Mouse (Mus musculus) liver, embryonic 11.5 days (tissue): ENCODE measurements around the gene Vmn1r219. TPM values are rescaled to one million over a fixed set of nuclear protein-coding genes. Genes with fewer than 3 reads are reported as not detected.
"Not testable (repeated sequence)": the region's sequence is repeated elsewhere in the genome, so short reads cannot be mapped to it uniquely, and the experiment has no call there.

Experiments used
- ATAC-seq: fragments of 200-750 bp; cut with Nextera tagmentation; replicated peaks from 2 replicates; pipeline ENCODE4 v1.8.0; 2017; ENCODE audit warnings: moderate number of reproducible peaks, mild to moderate bottlenecking, moderate TSS enrichment, moderate library complexity; ENCODE audit not compliant: low FRiP score
- DNase-seq: peaks from one replicate; pipeline ENCODE4 v3.0.0-alpha.2; 2017; ENCODE audit warnings: low spot score
- H3K27ac ChIP-seq: fragments of 300-500 bp; sonication (generic); 2 replicates; pipeline ENCODE4 v1.5.1; 2014; ENCODE audit warnings: mild to moderate bottlenecking, low read depth, low read length, control low read depth
- H3K27me3 ChIP-seq: fragments of 300-500 bp; sonication (generic); replicated peaks from 2 replicates; pipeline ENCODE4 v1.6.1; 2014; ENCODE audit warnings: low read length, mixed read lengths; ENCODE audit not compliant: control insufficient read depth, insufficient read depth
- H3K36me3 ChIP-seq: fragments of 300-500 bp; sonication (generic); 2 replicates; pipeline ENCODE4 v1.6.1; 2014; ENCODE audit warnings: mild to moderate bottlenecking, low read length, moderate library complexity, mixed read lengths; ENCODE audit not compliant: control insufficient read depth, insufficient read depth
- H3K4me1 ChIP-seq: fragments of 300-500 bp; sonication (generic); replicated peaks from 2 replicates; pipeline ENCODE4 v1.6.1; 2014; ENCODE audit warnings: low read length, mixed read lengths; ENCODE audit not compliant: control insufficient read depth, insufficient read depth
- H3K4me2 ChIP-seq: fragments of 300-500 bp; sonication (generic); 2 replicates; pipeline ENCODE4 v1.6.1; 2014; ENCODE audit warnings: mild to moderate bottlenecking, control low read depth, moderate library complexity
- H3K4me3 ChIP-seq: fragments of 300-500 bp; sonication (generic); 2 replicates; pipeline ENCODE4 v1.5.1; 2014; ENCODE audit warnings: low read depth, low read length, control low read depth
- H3K9ac ChIP-seq: fragments of 300-500 bp; sonication (generic); 2 replicates; pipeline ENCODE4 v1.6.1; 2014; ENCODE audit warnings: low read depth, low read length, control low read depth
- H3K9me3 ChIP-seq: fragments of 300-500 bp; sonication (generic); 2 replicates; pipeline ENCODE4 v1.6.1; 2016; ENCODE audit warnings: low read length, inconsistent platforms, mixed read lengths; ENCODE audit not compliant: control insufficient read depth
- WGBS: fragments of 180-500 bp; shearing (Covaris S2); extraction: QIAGEN DNeasy Blood & Tissue Kit; methylation state at CpG from one replicate; pipeline ENCODE4 v1.1.7; 2014; 5-methylcytosine and 5-hydroxymethylcytosine counted together
- polyA plus RNA-seq: library from polyadenylated mRNA; unstranded; fragments of >200 nt; fragmentation: Nextera tagmentation; extraction: Ambion mirVana; gene quantifications from 2 replicates; pipeline ENCODE4 v1.2.1, GENCODE M21; 2014

Gene Vmn1r219
- not detected in 2 replicates for polyA plus RNA-seq

- Histone ChIP-seq H3K4me1 (no peaks in the 10 kb centered on the region), H3K27me3 (no peaks in the 10 kb centered on the region), H3K4me2 (no peak within 1 kb of the TSS), H3K4me3 (no peak within 1 kb of the TSS), H3K27ac (no peak within 1 kb of the TSS), H3K9me3 (no peaks in the 10 kb centered on the region), H3K9ac (no peak within 1 kb of the TSS), H3K36me3 (no peaks in the 10 kb centered on the region)
- ATAC-seq = no peak
- WGBS = 65% methylated on average over 4 of the region's 4 CpGs
- DNase-seq = no peak
These were observed at the start of gene Vmn1r219 for GRCm38 (mm10) chr13:23159012-23159411. TSS of gene Vmn1r219 (plus strand) at chr13:23159312.

- not testable (repeated sequence) for ATAC-seq, H3K9me3 ChIP-seq
- 53% methylated on average over 1 of the region's 1 CpGs for WGBS
These were observed 41.0 kb upstream of the Vmn1r219 start, which contains the start of gene Vmn1r217 for GRCm38 (mm10) chr13:23118126-23118525. TSS of gene Vmn1r217 (minus strand) at chr13:23118226.

GRCm38 (mm10) chr13:23120611-23121010, 38.5 kb upstream of the Vmn1r219 start:
- H3K36me3 ChIP-seq = no peaks in the 10 kb centered on the region
- DNase-seq (no peak), ATAC-seq (no peak)
- H3K27ac ChIP-seq = no peak overlapping the region
- WGBS = 83% methylated on average over 2 of the region's 2 CpGs
- H3K4me2 ChIP-seq = no peak overlapping the region
- H3K9me3 ChIP-seq = no peaks in the 10 kb centered on the region
- no peak overlapping the region for H3K4me3 ChIP-seq
- no peaks in the 10 kb centered on the region for H3K27me3 ChIP-seq
- no peaks in the 10 kb centered on the region for H3K4me1 ChIP-seq
- H3K9ac ChIP-seq = no peak overlapping the region

More at GRCm38 (mm10) chr13:23118126-23118525, 41.0 kb upstream of the Vmn1r219 start, which contains the start of gene Vmn1r217:
- H3K27ac ChIP-seq, H3K36me3 ChIP-seq, DNase-seq, H3K4me1 ChIP-seq, H3K9ac ChIP-seq, H3K4me2 ChIP-seq, H3K4me3 ChIP-seq, H3K27me3 ChIP-seq: not testable (repeated sequence)

GRCm38 (mm10) chr13:23133099-23133498, 26.0 kb upstream of the Vmn1r219 start, which contains the start of gene Vmn1r218:
TSS of gene Vmn1r218 (plus strand) at chr13:23133155.
- ATAC-seq (no peak), DNase-seq (no peak)
- Histone ChIP-seq H3K9ac (no peak within 1 kb of the TSS), H3K4me1 (no peaks in the 10 kb centered on the region), H3K4me3 (no peak within 1 kb of the TSS), H3K36me3 (no peaks in the 10 kb centered on the region), H3K4me2 (no peak within 1 kb of the TSS), H3K9me3 (no peaks in the 10 kb centered on the region), H3K27ac (no peak within 1 kb of the TSS), H3K27me3 (no peaks in the 10 kb centered on the region)
- WGBS = 63% methylated on average over 3 of the region's 3 CpGs

GRCm38 (mm10) chr13:23133501-23133900, 25.6 kb upstream of the Vmn1r219 start:
- Histone ChIP-seq H3K9ac (no peak overlapping the region), H3K4me3 (no peak overlapping the region), H3K4me1 (no peaks in the 10 kb centered on the region), H3K27ac (no peak overlapping the region), H3K9me3 (no peaks in the 10 kb centered on the region), H3K36me3 (no peaks in the 10 kb centered on the region), H3K4me2 (no peak overlapping the region), H3K27me3 (no peaks in the 10 kb centered on the region)
- 63% methylated on average over 1 of the region's 1 CpGs for WGBS
- ATAC-seq (no peak), DNase-seq (no peak)

- ATAC-seq (no peak), DNase-seq (no peak)
- WGBS = 83% methylated on average over 2 of the region's 2 CpGs
- Histone ChIP-seq H3K4me3 (no peak overlapping the region), H3K9me3 (no peaks in the 10 kb centered on the region), H3K27ac (no peak overlapping the region), H3K27me3 (no peaks in the 10 kb centered on the region), H3K36me3 (no peaks in the 10 kb centered on the region), H3K4me1 (no peaks in the 10 kb centered on the region), H3K9ac (no peak overlapping the region), H3K4me2 (no peak overlapping the region)
These were observed 20.2 kb upstream of the Vmn1r219 start for GRCm38 (mm10) chr13:23138880-23139279.

GRCm38 (mm10) chr13:23157848-23158247, 1.3 kb upstream of the Vmn1r219 start:
- Histone ChIP-seq H3K9me3 (no peaks in the 10 kb centered on the region), H3K36me3 (no peaks in the 10 kb centered on the region), H3K27ac (no peak overlapping the region), H3K9ac (no peak overlapping the region), H3K4me3 (no peak overlapping the region), H3K4me1 (no peaks in the 10 kb centered on the region), H3K27me3 (no peaks in the 10 kb centered on the region), H3K4me2 (no peak overlapping the region)
- no peak for DNase-seq
- ATAC-seq = no peak
- WGBS = 72% methylated on average over 3 of the region's 3 CpGs

GRCm38 (mm10) chr13:23166471-23166870, 7.4 kb downstream of the Vmn1r219 start:
- ATAC-seq, H3K4me3 ChIP-seq, H3K9me3 ChIP-seq, H3K27ac ChIP-seq, H3K9ac ChIP-seq, H3K36me3 ChIP-seq, H3K27me3 ChIP-seq, DNase-seq, H3K4me1 ChIP-seq, H3K4me2 ChIP-seq: not testable (repeated sequence)
- WGBS = 67% methylated on average over 4 of the region's 4 CpGs

GRCm38 (mm10) chr13:23187875-23188274, 28.8 kb downstream of the Vmn1r219 start, which contains the start of gene Vmn1r220:
TSS of gene Vmn1r220 (minus strand) at chr13:23187975.
- WGBS = 80% methylated on average over 2 of the region's 2 CpGs
- H3K27ac ChIP-seq = no peak within 1 kb of the TSS
- no peak for ATAC-seq
- H3K27me3 ChIP-seq = no peaks in the 10 kb centered on the region
- no peak for DNase-seq
- H3K9ac ChIP-seq = no peak within 1 kb of the TSS
- no peaks in the 10 kb centered on the region for H3K9me3 ChIP-seq
- H3K4me1 ChIP-seq = no peaks in the 10 kb centered on the region
- H3K4me3 ChIP-seq = no peak within 1 kb of the TSS
- H3K36me3 ChIP-seq = no peaks in the 10 kb centered on the region
- no peak within 1 kb of the TSS for H3K4me2 ChIP-seq
